Mouse (Mus musculus): ENCODE measurements around the gene Ephb2. TPM values are rescaled to one million over a fixed set of nuclear protein-coding genes. Genes with fewer than 3 reads are reported as not detected.

Gene Ephb2
- polyA plus RNA-seq, 2 experiments: 0.17 to 0.41 TPM

GRCm38 (mm10) chr4:136783552-136784150 lies 52.1 kb downstream of the Ephb2 start:
- DNase-seq (ENCODE audit: low read depth in 3 of 3, low spot score in 3 of 3) (no peak), ATAC-seq (ENCODE audit: insufficient read depth) (no peak)
- H3K27ac ChIP-seq: no peak overlapping the region
- no peaks in the 10 kb centered on the region for H3K9me3 ChIP-seq (ENCODE audit: control insufficient read depth, low read length)
- H3K4me3 ChIP-seq (ENCODE audit: insufficient read depth in 1 of 2, low read depth in 2 of 2, low read length in 2 of 2): no peak overlapping the region
- no peak for TF ChIP-seq CTCF (IDR thresholded peaks at IDR 0.05; ENCODE audit: low read depth)
- WGBS (ENCODE audit: insufficient replicate concordance): 61% methylated on average over 22 of the region's 22 CpGs
- no peaks in the 10 kb centered on the region for H3K36me3 ChIP-seq (replicated peaks; ENCODE audit: control insufficient read depth, insufficient read depth, low read depth)
- H3K4me1 ChIP-seq (replicated peaks; ENCODE audit: control insufficient read depth in 2 of 2, insufficient read depth in 2 of 2, low read length in 1 of 2): no peaks in the 10 kb centered on the region
- H3K9ac ChIP-seq (replicated peaks): no peak overlapping the region
- no peak overlapping the region for H3K4me2 ChIP-seq (ENCODE audit: low read depth)
- no peaks in the 10 kb centered on the region for H3K27me3 ChIP-seq (ENCODE audit: control insufficient read depth, insufficient read depth, low read length)

- TF ChIP-seq EP300 (IDR thresholded peaks at IDR 0.05; ENCODE audit: low read depth) (no peak), CTCF (IDR thresholded peaks at IDR 0.05; ENCODE audit: low read depth) (no peak)
- WGBS (ENCODE audit: insufficient replicate concordance): 70% methylated on average over 1 of the region's 1 CpGs
- no peak overlapping the region for H3K27ac ChIP-seq
- no peaks in the 10 kb centered on the region for H3K9me3 ChIP-seq (ENCODE audit: control insufficient read depth, low read length)
- H3K4me1 ChIP-seq (replicated peaks; ENCODE audit: control insufficient read depth in 2 of 2, insufficient read depth in 2 of 2, low read length in 1 of 2): no peaks in the 10 kb centered on the region
- no peak overlapping the region for H3K4me3 ChIP-seq (ENCODE audit: insufficient read depth in 1 of 2, low read depth in 2 of 2, low read length in 2 of 2)
- no peaks in the 10 kb centered on the region for H3K36me3 ChIP-seq (replicated peaks; ENCODE audit: control insufficient read depth, insufficient read depth, low read depth)
- no peak overlapping the region for H3K9ac ChIP-seq (replicated peaks)
- H3K27me3 ChIP-seq (ENCODE audit: control insufficient read depth, insufficient read depth, low read length): no peaks in the 10 kb centered on the region
- ATAC-seq (ENCODE audit: insufficient read depth): no peak
- no peak for DNase-seq (ENCODE audit: low read depth in 3 of 3, low spot score in 3 of 3)
- no peak overlapping the region for H3K4me2 ChIP-seq (ENCODE audit: low read depth)
These were observed 53.2 kb downstream of the Ephb2 start for GRCm38 (mm10) chr4:136782579-136782925.

- TF ChIP-seq CTCF (IDR thresholded peaks at IDR 0.05; ENCODE audit: low read depth): no peak
- TF ChIP-seq EP300 (IDR thresholded peaks at IDR 0.05; ENCODE audit: low read depth): no peak
- Histone ChIP-seq H3K36me3 (replicated peaks; ENCODE audit: control insufficient read depth, insufficient read depth, low read depth) (no peaks in the 10 kb centered on the region), H3K27ac (no peak overlapping the region), H3K9me3 (ENCODE audit: control insufficient read depth, low read length) (no peaks in the 10 kb centered on the region), H3K4me3 (ENCODE audit: insufficient read depth in 1 of 2, low read depth in 2 of 2, low read length in 2 of 2) (no peak overlapping the region), H3K4me1 (replicated peaks; ENCODE audit: control insufficient read depth in 2 of 2, insufficient read depth in 2 of 2, low read length in 1 of 2) (no peaks in the 10 kb centered on the region), H3K4me2 (ENCODE audit: low read depth) (no peak overlapping the region), H3K9ac (replicated peaks) (no peak overlapping the region), H3K27me3 (ENCODE audit: control insufficient read depth, insufficient read depth, low read length) (no peaks in the 10 kb centered on the region)
- WGBS (ENCODE audit: insufficient replicate concordance): 62% methylated on average over 13 of the region's 13 CpGs
- no peak for ATAC-seq (ENCODE audit: insufficient read depth)
- no peak for DNase-seq (ENCODE audit: low read depth in 3 of 3, low spot score in 3 of 3)
These were observed 53.8 kb downstream of the Ephb2 start for GRCm38 (mm10) chr4:136781868-136782578.

GRCm38 (mm10) chr4:136780201-136780895 lies 55.4 kb downstream of the Ephb2 start:
- no peak overlapping the region for H3K27ac ChIP-seq
- DNase-seq (ENCODE audit: low read depth in 3 of 3, low spot score in 3 of 3) (no peak), ATAC-seq (ENCODE audit: insufficient read depth) (no peak)
- no peaks in the 10 kb centered on the region for H3K9me3 ChIP-seq (ENCODE audit: control insufficient read depth, low read length)
- H3K4me2 ChIP-seq (ENCODE audit: low read depth): no peak overlapping the region
- no peaks in the 10 kb centered on the region for H3K27me3 ChIP-seq (ENCODE audit: control insufficient read depth, insufficient read depth, low read length)
- no peak for TF ChIP-seq CTCF (IDR thresholded peaks at IDR 0.05; ENCODE audit: low read depth)
- no peak for TF ChIP-seq EP300 (IDR thresholded peaks at IDR 0.05; ENCODE audit: low read depth)
- no peak overlapping the region for H3K9ac ChIP-seq (replicated peaks)
- H3K4me1 ChIP-seq (replicated peaks; ENCODE audit: control insufficient read depth in 2 of 2, insufficient read depth in 2 of 2, low read length in 1 of 2): no peaks in the 10 kb centered on the region
- no peak overlapping the region for H3K4me3 ChIP-seq (ENCODE audit: insufficient read depth in 1 of 2, low read depth in 2 of 2, low read length in 2 of 2)
- 72% methylated on average over 20 of the region's 20 CpGs for WGBS (ENCODE audit: insufficient replicate concordance)
- H3K36me3 ChIP-seq (replicated peaks; ENCODE audit: control insufficient read depth, insufficient read depth, low read depth): no peaks in the 10 kb centered on the region

GRCm38 (mm10) chr4:136779156-136779555 lies 56.6 kb downstream of the Ephb2 start:
- Histone ChIP-seq H3K27ac (no peak overlapping the region), H3K36me3 (replicated peaks; ENCODE audit: control insufficient read depth, insufficient read depth, low read depth) (no peaks in the 10 kb centered on the region), H3K9me3 (ENCODE audit: control insufficient read depth, low read length) (no peaks in the 10 kb centered on the region), H3K4me2 (ENCODE audit: low read depth) (no peak overlapping the region), H3K4me1 (replicated peaks; ENCODE audit: control insufficient read depth in 2 of 2, insufficient read depth in 2 of 2, low read length in 1 of 2) (no peaks in the 10 kb centered on the region), H3K9ac (replicated peaks) (no peak overlapping the region), H3K27me3 (ENCODE audit: control insufficient read depth, insufficient read depth, low read length) (no peaks in the 10 kb centered on the region), H3K4me3 (ENCODE audit: insufficient read depth in 1 of 2, low read depth in 2 of 2, low read length in 2 of 2) (no peak overlapping the region)
- DNase-seq (ENCODE audit: low read depth in 3 of 3, low spot score in 3 of 3) (no peak), ATAC-seq (ENCODE audit: insufficient read depth) (no peak)
- no peak for TF ChIP-seq CTCF (IDR thresholded peaks at IDR 0.05; ENCODE audit: low read depth)
- no peak for TF ChIP-seq EP300 (IDR thresholded peaks at IDR 0.05; ENCODE audit: low read depth)
- WGBS (ENCODE audit: insufficient replicate concordance): 77% methylated on average over 11 of the region's 11 CpGs
